Mouse (Mus musculus) frontal cortex, postnatal 14 days (tissue): ENCODE measurements around the gene Akr1c19.
"Not testable (repeated sequence)": the region's sequence is repeated elsewhere in the genome, so short reads cannot be mapped to it uniquely, and the experiment has no call there.

Experiments used
- DNase-seq, 2 experiments: peaks; one replicate each; pipeline ENCODE4 v3.0.0; 2022; ENCODE audit warnings: low spot score in 2 of 2

Akr1c19 gene

DNA sequence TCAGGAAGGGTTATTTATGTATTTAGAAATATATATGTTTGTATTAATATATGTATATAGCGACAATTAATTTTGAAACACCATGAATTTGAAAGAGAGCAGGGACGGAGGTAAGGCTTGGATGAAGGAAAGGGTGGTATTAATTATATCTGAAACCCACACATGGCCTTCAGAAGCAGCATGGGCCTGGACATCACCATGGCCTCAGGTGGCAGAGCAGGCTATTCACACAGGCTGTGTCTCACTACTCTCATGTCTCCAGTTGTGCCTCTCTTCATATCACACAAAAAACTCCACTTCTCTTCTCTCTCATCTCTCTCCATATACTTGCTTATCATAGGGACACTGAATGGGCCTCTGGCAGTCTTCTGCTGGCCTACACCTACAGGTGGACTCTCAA is 37.0 kb downstream of the Akr1c19 start:
- DNase-seq, result not testable (repeated sequence)

DNA sequence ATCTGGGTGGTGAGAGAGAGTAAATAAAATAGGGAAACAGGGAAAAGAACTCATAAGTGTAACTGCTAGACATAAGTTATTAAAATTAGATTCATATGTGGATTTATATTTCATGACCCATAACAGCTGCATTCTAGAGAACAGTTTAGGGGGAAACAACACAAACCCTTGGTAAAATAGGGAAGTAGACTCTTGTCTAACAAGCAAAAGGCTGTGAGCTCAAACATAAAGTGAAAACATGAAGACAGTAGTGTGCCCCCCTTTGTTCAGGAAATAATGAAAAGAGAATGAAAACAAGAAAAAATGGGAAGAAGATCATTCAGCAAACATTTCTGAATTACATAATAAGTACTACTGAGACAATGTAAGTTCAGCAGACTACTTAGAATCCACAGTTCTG is 42.4 kb downstream of the Akr1c19 start:
- no peak for DNase-seq

DNA sequence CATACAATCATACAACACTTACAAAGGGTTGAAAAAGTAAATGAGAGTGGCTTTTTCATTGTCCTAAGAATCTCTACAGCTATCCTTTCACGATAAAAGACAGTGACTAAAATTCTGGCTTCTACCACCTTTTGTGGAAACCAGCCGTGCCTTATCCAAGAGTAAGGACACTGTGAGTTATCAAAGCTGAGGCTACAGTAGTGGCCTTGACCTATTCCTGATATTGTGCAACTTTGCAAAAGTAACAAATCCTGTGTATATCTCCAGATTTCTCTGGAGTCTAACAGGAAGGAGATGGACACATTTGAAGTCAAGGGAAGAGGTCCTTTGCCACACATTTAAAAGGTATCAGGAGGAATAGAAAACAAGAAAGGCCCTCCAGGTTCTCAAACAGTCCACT is 49.0 kb downstream of the Akr1c19 start:
- DNase-seq, result no peak

DNA sequence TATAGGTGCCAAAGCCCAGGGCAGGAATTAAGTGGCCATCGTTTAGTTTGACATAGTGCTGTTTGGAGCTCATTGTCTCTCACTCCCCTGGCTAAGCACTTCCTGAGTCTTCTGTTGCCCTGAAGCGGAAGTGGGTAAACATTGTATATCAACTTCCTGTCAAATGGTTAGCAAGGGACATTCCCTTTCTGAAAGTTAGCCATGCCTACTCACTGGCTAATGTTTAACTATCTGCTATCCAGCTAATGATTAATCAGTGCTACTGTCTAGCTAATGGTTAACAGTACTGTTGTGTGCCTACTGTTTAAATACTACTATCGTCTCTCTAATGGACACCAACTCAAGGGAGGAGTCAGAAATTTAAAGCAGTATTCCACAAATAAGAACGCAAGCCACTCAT is 50.8 kb downstream of the Akr1c19 start, which contains the start of gene Akr1c12:
Akr1c12 (minus strand) TSS at position 150 of the 400 bp plus-strand sequence.
- no peak for DNase-seq

DNA sequence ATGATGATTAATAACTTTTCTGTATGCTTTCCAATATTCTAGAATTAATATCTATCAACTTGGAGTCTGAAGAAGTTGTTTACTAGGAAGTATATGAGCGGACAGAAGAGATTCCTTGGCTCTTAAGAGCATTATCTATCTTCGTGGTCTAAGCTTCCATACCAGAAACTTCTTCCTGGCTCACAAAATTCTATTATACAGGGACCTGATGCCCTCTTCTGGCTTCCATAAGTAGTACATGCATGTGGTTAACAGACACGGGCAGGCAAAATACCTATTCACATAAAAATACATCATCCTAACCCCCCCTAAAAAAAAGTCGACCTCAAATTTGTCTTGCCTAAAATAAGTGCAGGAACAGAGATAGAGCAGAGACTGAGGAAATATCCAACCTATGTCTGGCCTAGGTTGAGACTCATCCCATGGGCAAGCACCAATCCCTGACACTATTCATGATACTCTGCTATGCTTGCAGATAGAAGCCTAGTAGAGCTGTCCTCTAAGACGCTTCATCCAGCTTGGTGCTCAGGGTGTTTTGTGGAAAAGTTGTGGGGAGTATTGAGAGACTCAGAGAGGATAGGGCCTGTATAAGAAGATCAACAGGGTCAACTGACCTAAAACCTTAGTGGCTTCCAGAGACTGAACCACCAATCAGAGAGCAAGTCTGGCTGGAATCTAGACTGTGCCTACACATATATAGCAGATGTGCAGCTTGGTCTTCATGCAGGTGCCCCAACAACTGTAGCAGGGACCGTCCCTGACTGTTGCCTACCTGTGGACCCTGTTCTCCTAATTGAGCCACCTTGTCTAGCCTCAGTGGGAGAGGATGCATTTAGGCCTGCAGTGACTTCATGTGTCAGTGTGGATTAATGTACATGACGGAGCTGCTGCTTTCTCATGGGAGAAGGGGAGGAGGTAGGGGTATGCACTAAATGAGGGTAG is 53.2 kb downstream of the Akr1c19 start:
- peak in 1 of 2 experiments; percentile 43 for DNase-seq

DNA sequence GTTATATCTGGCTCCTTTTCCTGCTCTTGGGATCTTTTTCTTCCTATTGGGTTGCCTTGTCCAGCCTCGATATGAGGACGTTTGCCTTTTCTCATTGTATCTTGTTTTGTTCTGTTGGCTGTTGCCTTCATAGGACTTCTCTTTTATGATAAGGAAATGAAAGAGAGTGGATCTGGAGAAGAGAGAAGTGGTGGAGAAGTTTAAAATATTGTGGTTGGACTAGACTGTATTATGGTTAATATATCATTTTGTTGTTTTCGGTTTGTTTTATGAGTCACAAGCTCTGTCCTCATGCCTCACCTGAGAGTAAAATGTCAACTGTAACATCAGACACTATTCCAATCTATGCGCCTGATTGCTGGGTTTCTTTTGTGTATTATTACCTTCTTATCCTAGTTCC is 68.5 kb downstream of the Akr1c19 start:
- DNase-seq, result no peak
